Mouse (Mus musculus) brain, embryonic 14.5 days (tissue): ENCODE data around the gene Msrb1. TPM values are rescaled to one million over a fixed set of nuclear protein-coding genes. Genes with fewer than 3 reads are reported as not detected.
"Not testable (repeated sequence)": the region's sequence is repeated elsewhere in the genome, so short reads cannot be mapped to it uniquely, and the experiment has no call there.

Experiments
- DNase-seq: peaks from one replicate; pipeline ENCODE4 v3.0.0-alpha.2; 2011; ENCODE audit warnings: low read depth
- CTCF ChIP-seq: fragments of 200-500 bp; IDR thresholded peaks from 2 replicates; pipeline ENCODE4 v1.5.1; 2012; ENCODE audit warnings: inconsistent platforms, mild to moderate bottlenecking, moderate library complexity, borderline replicate concordance; ENCODE audit not compliant: insufficient read depth, insufficient read length; ENCODE audit errors: extremely low read depth
- POLR2A ChIP-seq: fragments of 200-500 bp; IDR thresholded peaks from 2 replicates; pipeline ENCODE4 v1.6.1; 2012; ENCODE audit warnings: mild to moderate bottlenecking, inconsistent platforms, borderline replicate concordance; ENCODE audit not compliant: poor library complexity, insufficient read depth, insufficient read length, severe bottlenecking; ENCODE audit errors: extremely low read depth
- polyA plus RNA-seq: library from polyadenylated mRNA; depleted of rRNA; stranded (reverse); fragments of >200 nt; gene quantifications from 2 replicates; pipeline ENCODE4 v1.2.3, GENCODE M21; 2012

Gene Msrb1
- polyA plus RNA-seq, 1 experiment = 28.0 TPM

DNA sequence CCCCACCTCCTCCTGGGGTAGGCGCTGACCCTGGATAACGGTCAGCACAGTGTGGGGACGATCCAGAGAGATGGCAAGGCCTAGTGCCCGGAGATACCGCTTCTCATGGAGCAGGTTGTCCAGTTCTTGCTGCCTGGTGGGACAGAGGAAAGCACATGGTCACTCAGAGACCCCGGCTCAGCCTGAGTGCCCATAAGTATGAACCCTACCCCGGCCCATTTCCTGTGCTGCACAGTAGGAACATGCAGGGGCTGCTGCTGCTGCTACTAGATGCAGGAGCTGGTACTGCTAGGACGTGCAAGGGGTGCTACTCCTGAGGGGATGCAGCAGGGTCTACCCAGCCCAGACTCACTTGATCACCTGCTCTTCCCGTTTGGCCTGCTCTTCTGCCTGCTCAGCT, 35.2 kb upstream of the Msrb1 start:
- no peak for TF ChIP-seq CTCF
- TF ChIP-seq POLR2A = no peak
- DNase-seq = no peak

- no peak for DNase-seq
- TF ChIP-seq POLR2A = no peak
- TF ChIP-seq CTCF = no peak
Measured at GRCm38 (mm10) chr17:24705821-24706220, 30.6 kb upstream of the Msrb1 start.

DNA sequence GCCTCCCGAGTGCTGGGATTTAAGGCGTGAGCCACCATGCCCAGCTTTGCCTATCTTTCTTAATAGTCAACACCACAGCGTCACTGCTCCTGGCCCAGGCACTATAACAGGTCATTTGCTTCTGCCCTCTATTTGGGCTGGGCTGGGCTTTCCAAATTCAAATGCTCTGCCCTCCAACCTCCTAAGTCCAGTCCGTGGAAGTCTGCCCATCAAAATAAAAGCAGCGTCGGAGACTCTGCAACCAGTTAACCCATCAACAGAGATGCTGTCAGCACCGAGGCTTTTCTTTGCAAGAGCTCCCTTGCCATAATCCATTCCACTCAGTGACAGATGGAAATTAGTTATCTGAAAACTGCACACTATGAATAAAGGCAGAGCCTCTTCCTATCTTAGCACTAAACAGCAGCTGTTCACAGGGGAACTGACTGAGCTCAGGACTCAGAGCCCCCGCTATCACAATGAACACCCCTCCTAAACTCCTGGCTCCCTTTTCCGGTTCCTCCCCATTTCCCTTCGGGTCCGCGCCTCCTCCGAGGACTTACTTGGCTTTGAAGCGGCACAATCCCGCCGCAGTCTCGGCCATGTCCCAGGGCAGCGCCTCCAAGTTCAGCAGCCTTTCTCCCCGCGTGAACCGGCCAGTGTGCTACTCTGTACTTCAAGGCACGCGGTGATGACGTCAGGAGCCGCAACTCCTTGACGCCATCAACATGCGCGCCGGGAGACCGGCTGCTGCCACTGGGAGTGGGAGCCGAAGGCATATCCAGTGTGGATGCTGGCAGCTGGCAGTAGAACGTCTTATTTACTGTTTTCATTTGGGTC, 29.3 kb upstream of the Msrb1 start, which contains the start of gene Tbl3:
TSS of gene Tbl3 (minus strand) at position 679 of the 819 bp plus-strand sequence.
- peak; percentile 44; the same call in 1 of the 2 replicates for TF ChIP-seq POLR2A
- no peak for TF ChIP-seq CTCF
- DNase-seq = peak; percentile 98

DNA sequence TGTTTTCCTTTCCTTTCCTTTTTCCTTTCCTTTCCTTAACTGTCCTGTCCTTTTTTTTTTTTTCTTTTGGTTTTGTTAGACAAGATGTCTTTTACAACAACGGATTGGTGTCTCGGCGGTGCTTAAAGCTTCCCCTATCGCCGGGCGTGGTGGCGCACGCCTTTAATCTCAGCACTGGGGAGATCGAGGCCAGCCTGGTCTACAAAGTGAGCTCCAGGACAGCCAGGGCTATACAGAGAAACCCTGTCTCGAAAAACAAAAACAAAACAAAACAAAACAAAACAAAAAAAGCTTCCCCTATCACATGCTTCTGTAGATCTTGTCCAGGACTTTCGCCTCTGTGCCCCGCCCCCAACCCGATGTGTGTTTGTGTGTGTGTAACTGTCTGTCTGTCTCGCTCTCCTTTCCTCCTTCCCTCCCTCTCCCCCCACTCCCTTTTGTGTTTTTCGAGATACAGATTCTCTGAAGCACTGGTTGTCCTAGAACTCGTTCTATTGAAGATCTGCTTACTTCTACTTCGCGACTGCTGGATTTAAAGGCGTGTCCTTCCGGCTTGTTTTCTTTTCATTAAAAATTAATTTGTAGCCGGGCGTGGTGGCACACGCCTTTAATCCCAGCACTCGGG, 28.5 kb upstream of the Msrb1 start:
- TF ChIP-seq CTCF = no peak
- no peak for TF ChIP-seq POLR2A

DNA sequence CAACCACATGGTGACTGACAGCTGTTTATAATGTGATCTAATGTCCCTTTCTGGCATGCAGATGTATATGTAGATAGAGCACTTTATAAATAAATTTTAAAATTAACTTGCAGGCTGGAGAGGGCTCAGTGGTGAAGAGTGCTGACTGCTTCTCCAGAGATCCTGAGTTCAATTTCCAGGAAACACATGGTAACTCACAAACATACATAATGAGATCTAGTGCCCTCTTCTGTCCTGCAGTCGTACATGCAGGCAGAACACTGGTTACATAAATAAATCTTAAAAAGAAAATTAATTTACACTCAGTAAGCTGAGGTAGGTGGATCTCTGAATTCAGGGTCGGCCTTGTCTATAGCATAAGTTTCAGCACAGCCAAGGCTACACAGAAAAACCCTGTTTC, 27.8 kb upstream of the Msrb1 start:
- peak; percentile 59 for DNase-seq
- TF ChIP-seq POLR2A (no peak), CTCF (no peak; the same call in 1 of the 2 replicates)

More for the DNA sequence above, 28.5 kb upstream of the Msrb1 start:
- DNase-seq = peak; percentile 25

GRCm38 (mm10) chr17:24715556-24715955, 20.9 kb upstream of the Msrb1 start:
- no peak for DNase-seq
- no peak for TF ChIP-seq POLR2A
- no peak for TF ChIP-seq CTCF

- DNase-seq = no peak
Measured at GRCm38 (mm10) chr17:24716166-24716682, 20.2 kb upstream of the Msrb1 start.

DNA sequence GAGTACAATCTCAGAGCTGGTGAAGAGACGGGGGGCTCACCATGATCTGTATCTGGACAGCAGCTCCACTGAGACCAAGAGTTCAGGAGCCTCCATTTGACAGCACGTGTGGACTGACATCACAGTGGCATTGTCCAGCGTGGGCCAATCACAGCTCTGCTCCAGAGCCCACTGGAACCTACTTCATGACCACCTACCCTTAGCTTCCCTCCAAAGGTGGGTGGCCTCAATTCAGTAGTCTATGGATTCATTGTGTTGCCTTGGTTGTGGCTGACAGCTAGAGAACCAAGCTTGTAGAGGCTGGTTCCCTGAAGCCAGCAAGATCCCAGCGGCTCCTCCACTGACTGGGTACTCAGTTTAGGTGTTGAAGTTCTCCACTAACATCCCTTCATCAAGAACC, 18.5 kb upstream of the Msrb1 start, which contains the start of the genes Rnf151 and Rps2:
TSS of gene Rnf151 (minus strand) at position 121 of the 400 bp plus-strand sequence.
TSS of gene Rps2 (plus strand) at position 174 of the 400 bp plus-strand sequence.
- TF ChIP-seq CTCF (no peak), POLR2A (no peak)
- no peak for DNase-seq

More at GRCm38 (mm10) chr17:24716166-24716682, 20.2 kb upstream of the Msrb1 start:
- TF ChIP-seq CTCF (no peak), POLR2A (no peak)

GRCm38 (mm10) chr17:24718938-24719337, 17.5 kb upstream of the Msrb1 start:
- TF ChIP-seq CTCF = 0 out of 2 replicates have a peak, but pooled peaks have one; percentile 1
- DNase-seq = not testable (repeated sequence)

GRCm38 (mm10) chr17:24719494-24720222, 16.8 kb upstream of the Msrb1 start:
- peak; percentile 100 for DNase-seq
- TF ChIP-seq POLR2A (peak; percentile 85; the same call in 1 of the 2 replicates), CTCF (no peak)

DNA sequence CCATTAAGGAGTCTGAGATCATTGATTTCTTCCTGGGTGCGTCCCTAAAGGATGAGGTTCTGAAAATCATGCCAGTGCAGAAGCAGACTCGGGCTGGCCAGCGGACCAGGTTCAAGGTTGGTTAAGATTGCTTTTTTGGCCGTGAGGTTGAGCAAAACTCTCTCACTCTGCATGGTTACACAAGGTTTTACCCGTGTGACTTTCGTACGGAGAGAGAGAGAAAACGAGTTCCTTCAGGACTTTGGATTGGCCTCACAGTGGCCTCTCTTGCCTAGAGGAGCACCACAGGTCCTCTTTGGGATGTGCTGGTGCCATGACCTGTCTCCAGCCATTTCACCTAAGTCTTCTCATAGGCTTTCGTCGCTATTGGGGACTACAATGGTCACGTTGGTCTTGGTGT, 15.8 kb upstream of the Msrb1 start:
- not testable (repeated sequence) for DNase-seq

DNA sequence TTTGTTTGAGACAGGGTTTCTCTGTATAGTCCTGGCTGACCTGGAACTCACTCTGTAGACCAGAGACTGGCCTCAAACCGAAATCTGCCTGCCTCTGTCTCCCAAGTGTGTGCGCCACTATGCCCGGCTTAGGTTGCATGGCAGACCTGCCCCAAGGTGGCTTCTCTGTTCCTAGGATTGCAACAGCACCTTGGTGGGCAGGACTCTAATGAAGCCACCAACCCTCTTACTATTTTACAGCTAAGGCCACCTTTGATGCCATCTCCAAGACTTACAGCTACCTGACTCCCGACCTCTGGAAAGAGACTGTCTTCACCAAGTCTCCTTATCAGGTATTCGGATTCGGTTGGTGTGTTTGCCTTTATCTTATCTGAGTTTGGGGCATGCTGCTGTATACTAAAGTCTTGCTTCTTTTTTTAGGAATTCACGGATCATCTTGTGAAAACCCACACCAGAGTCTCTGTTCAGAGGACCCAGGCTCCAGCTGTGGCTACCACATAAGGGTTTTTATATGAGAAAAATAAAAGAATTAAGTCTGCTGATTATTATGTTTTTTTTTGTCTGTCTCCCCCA, 15.0 kb upstream of the Msrb1 start:
- DNase-seq = not testable (repeated sequence)
